Mouse (Mus musculus) C2C12 (cell line): Measurements from ENCODE around the gene Nxn. TPM values are rescaled to one million over a fixed set of nuclear protein-coding genes. Genes with fewer than 3 reads are reported as not detected.

ENCODE experiments used
- H3K27me3 ChIP-seq: one replicate; pipeline ENCODE4 v1.6.1; 2011; ENCODE audit not compliant: control insufficient read depth, insufficient read depth, insufficient read length
- H3K36me3 ChIP-seq: one replicate; pipeline ENCODE4 v1.6.1; 2011; ENCODE audit not compliant: control insufficient read depth, insufficient read depth
- H3K4me3 ChIP-seq: one replicate; pipeline ENCODE4 v1.5.1; 2011; ENCODE audit warnings: mild to moderate bottlenecking, control low read depth; ENCODE audit not compliant: poor library complexity, insufficient read depth, severe bottlenecking
- H3K79me2 ChIP-seq: one replicate; pipeline ENCODE4 v1.6.1; 2011; ENCODE audit not compliant: control insufficient read depth, insufficient read depth
- H3K79me3 ChIP-seq: one replicate; pipeline ENCODE4 v1.6.1; 2011; ENCODE audit warnings: low read depth, control low read depth
- H3ac ChIP-seq: one replicate; pipeline ENCODE3; 2011; ENCODE audit warnings: low read depth; ENCODE audit not compliant: control insufficient read depth, insufficient read length
- CEBPB ChIP-seq: IDR thresholded peaks from one replicate; pipeline ENCODE4 v1.6.1; 2011; ENCODE audit warnings: low read depth, mild to moderate bottlenecking, control low read depth, moderate library complexity
- CTCF ChIP-seq: IDR thresholded peaks from one replicate; pipeline ENCODE4 v1.5.1; 2011; ENCODE audit not compliant: control insufficient read depth, insufficient read depth, insufficient read length
- FOSL1 ChIP-seq: IDR thresholded peaks from one replicate; pipeline ENCODE4 v1.8.0; 2011; ENCODE audit warnings: mild to moderate bottlenecking, low read length; ENCODE audit not compliant: poor library complexity, insufficient read depth, severe bottlenecking
- MAX ChIP-seq: IDR thresholded peaks from one replicate; pipeline ENCODE4 v1.6.1; 2011; ENCODE audit warnings: mild to moderate bottlenecking, control low read depth
- MYOD1 ChIP-seq: IDR thresholded peaks from one replicate; pipeline ENCODE4 v1.6.1; 2011; ENCODE audit warnings: low read depth; ENCODE audit not compliant: control insufficient read depth, insufficient read length
- MYOG ChIP-seq: IDR thresholded peaks from one replicate; pipeline ENCODE4 v1.6.1; 2011; ENCODE audit not compliant: control insufficient read depth, insufficient read length; ENCODE audit errors: extremely low read depth
- USF1 ChIP-seq: IDR thresholded peaks from one replicate; pipeline ENCODE4 v1.6.1; 2011; ENCODE audit warnings: low read depth, mild to moderate bottlenecking, control low read depth, moderate library complexity
- polyA plus RNA-seq: library from polyadenylated mRNA; unstranded; fragments of >200 nt; fragmentation: generic; extraction: Trizol; gene quantifications from one replicate; pipeline ENCODE4 v1.2.1, GENCODE M21; 2012; ENCODE audit warnings: missing spikeins

The Nxn gene
- polyA plus RNA-seq, 1 experiment: 85.5 TPM

GRCm38 (mm10) chr11:76315785-76316444 is 83.0 kb downstream of the Nxn start:
- no peaks in the 10 kb centered on the region for H3K27me3 ChIP-seq
- no peak overlapping the region for H3ac ChIP-seq
- no peak overlapping the region for H3K4me3 ChIP-seq
- no peaks in the 10 kb centered on the region for H3K36me3 ChIP-seq
- H3K79me2 ChIP-seq: peaks cover 90% of the 10 kb centered on the region
- peaks cover 11% of the 10 kb centered on the region for H3K79me3 ChIP-seq
- TF ChIP-seq MYOD1 (no peak), MYOG (no peak), CTCF (no peak), FOSL1 (no peak)

- TF ChIP-seq USF1 (no peak), MYOD1 (no peak), FOSL1 (no peak), CTCF (no peak), CEBPB (no peak), MAX (no peak), MYOG (no peak)
- Histone ChIP-seq H3K27me3 (no peaks in the 10 kb centered on the region), H3K79me2 (peaks cover 87% of the 10 kb centered on the region), H3K36me3 (no peaks in the 10 kb centered on the region), H3ac (no peak overlapping the region), H3K4me3 (no peak overlapping the region), H3K79me3 (peaks cover 11% of the 10 kb centered on the region)
These were observed 84.2 kb downstream of the Nxn start for GRCm38 (mm10) chr11:76314741-76315140.

GRCm38 (mm10) chr11:76314140-76314539 is 84.8 kb downstream of the Nxn start:
- Histone ChIP-seq H3K36me3 (no peaks in the 10 kb centered on the region), H3K79me3 (peaks cover 10% of the 10 kb centered on the region), H3K79me2 (peaks cover 85% of the 10 kb centered on the region), H3K4me3 (no peak overlapping the region), H3ac (no peak overlapping the region), H3K27me3 (no peaks in the 10 kb centered on the region)
- no peak for TF ChIP-seq MYOD1
- no peak for TF ChIP-seq FOSL1
- TF ChIP-seq USF1: no peak
- TF ChIP-seq MYOG: no peak
- TF ChIP-seq CTCF: no peak
- no peak for TF ChIP-seq CEBPB
- no peak for TF ChIP-seq MAX

- TF ChIP-seq FOSL1 (peak; percentile 71), CTCF (no peak)
- H3K36me3 ChIP-seq: no peaks in the 10 kb centered on the region
- peaks cover 85% of the 10 kb centered on the region for H3K79me2 ChIP-seq
- H3K4me3 ChIP-seq: no peak overlapping the region
- no peak overlapping the region for H3ac ChIP-seq
- H3K27me3 ChIP-seq: no peaks in the 10 kb centered on the region
- peaks cover 15% of the 10 kb centered on the region for H3K79me3 ChIP-seq
These were observed 86.1 kb downstream of the Nxn start for GRCm38 (mm10) chr11:76312805-76313204.

- H3K4me3 ChIP-seq: no peak overlapping the region
- H3K79me3 ChIP-seq: peaks cover 19% of the 10 kb centered on the region
- no peaks in the 10 kb centered on the region for H3K36me3 ChIP-seq
- peaks cover 84% of the 10 kb centered on the region for H3K79me2 ChIP-seq
- no peaks in the 10 kb centered on the region for H3K27me3 ChIP-seq
- TF ChIP-seq FOSL1: no peak
- H3ac ChIP-seq: peak overlapping the region; percentile 9
These were observed 87.5 kb downstream of the Nxn start for GRCm38 (mm10) chr11:76311224-76312000.

GRCm38 (mm10) chr11:76309868-76310267 is 89.1 kb downstream of the Nxn start:
- Histone ChIP-seq H3K79me3 (peaks cover 20% of the 10 kb centered on the region), H3ac (no peak overlapping the region), H3K4me3 (no peak overlapping the region), H3K36me3 (no peaks in the 10 kb centered on the region), H3K27me3 (no peaks in the 10 kb centered on the region), H3K79me2 (peaks cover 79% of the 10 kb centered on the region)
- TF ChIP-seq CTCF (no peak), USF1 (peak; percentile 49), MYOD1 (peak; percentile 93), MAX (no peak), FOSL1 (no peak), CEBPB (peak; percentile 22), MYOG (no peak)
